Mouse (Mus musculus) CH12.LX (cell line): Measurements from ENCODE around the gene Stat2. TPM values are rescaled to one million over a fixed set of nuclear protein-coding genes. Genes with fewer than 3 reads are reported as not detected.

Source experiments
- DNase-seq: peaks from one replicate; pipeline ENCODE4 v3.0.0-alpha.2; 2013; ENCODE audit errors: extremely low read depth
- H3K27ac ChIP-seq: 2 replicates; pipeline ENCODE4 v1.5.1; 2012; ENCODE audit warnings: low read depth, mild to moderate bottlenecking, control low read depth, moderate library complexity; ENCODE audit not compliant: insufficient read depth
- H3K27me3 ChIP-seq: replicated peaks from 2 replicates; pipeline ENCODE3; 2012; ENCODE audit warnings: inconsistent platforms
- H3K36me3 ChIP-seq, 2 experiments: replicated peaks in 1 of 2; 2 replicates each; pipeline versions ENCODE3 to v1.6.1; 2012; ENCODE audit warnings: inconsistent platforms in 1 of 2, low read length in 1 of 2, mild to moderate bottlenecking in 1 of 2, mixed read lengths in 1 of 2, moderate library complexity in 1 of 2; ENCODE audit not compliant: control insufficient read depth in 1 of 2, insufficient read depth in 1 of 2
- H3K4me1 ChIP-seq, 2 experiments: 2 replicates each; pipeline ENCODE4 v1.6.1; 2012; ENCODE audit warnings: inconsistent platforms in 1 of 2, moderate library complexity in 1 of 2; ENCODE audit not compliant: insufficient read depth in 2 of 2, control insufficient read depth in 1 of 2
- H3K4me2 ChIP-seq: 2 replicates; pipeline ENCODE4 v1.6.1; 2012; ENCODE audit warnings: low read depth, mild to moderate bottlenecking, control low read depth; ENCODE audit not compliant: poor library complexity, insufficient read depth, severe bottlenecking
- H3K4me3 ChIP-seq, 3 experiments: fragments of 150-350 bp in 1 of 3; sonication (generic) in 1 of 3; replicated peaks in 1 of 3; 2 replicates each; pipeline versions ENCODE3 to v1.5.1; 2011 to 2012; ENCODE audit warnings: low read depth in 2 of 3, low read length in 2 of 3, mild to moderate bottlenecking in 2 of 3, moderate library complexity in 2 of 3, control low read depth in 1 of 3, improper control_type of control experiment in 1 of 3, inconsistent platforms in 1 of 3, mixed read lengths in 1 of 3; ENCODE audit not compliant: poor library complexity in 1 of 3
- H3K79me2 ChIP-seq: replicated peaks from 2 replicates; pipeline ENCODE4 v1.6.1; 2012; ENCODE audit warnings: mild to moderate bottlenecking, moderate library complexity; ENCODE audit not compliant: control insufficient read depth, poor library complexity, insufficient read depth, severe bottlenecking; ENCODE audit errors: extremely low read depth
- H3K9ac ChIP-seq: 2 replicates; pipeline ENCODE4 v1.6.1; 2012; ENCODE audit warnings: low read depth, mild to moderate bottlenecking, control low read depth, moderate library complexity; ENCODE audit not compliant: insufficient read depth
- H3K9me3 ChIP-seq: replicated peaks from 2 replicates; pipeline ENCODE3; 2012; ENCODE audit warnings: low read length, inconsistent platforms, mixed read lengths
- BHLHE40 ChIP-seq: IDR thresholded peaks from 2 replicates; pipeline ENCODE4 v1.6.1; 2011; ENCODE audit warnings: mild to moderate bottlenecking, low read depth, low read length, improper control_type of control experiment
- CHD1 ChIP-seq: IDR thresholded peaks from 2 replicates; pipeline ENCODE4 v1.6.1; 2012; ENCODE audit warnings: low read depth, low read length, improper control_type of control experiment, inconsistent platforms
- CTCF ChIP-seq, 2 experiments: IDR thresholded peaks in 1 of 2; conservative IDR thresholded peaks in 1 of 2; 2 replicates each; pipeline ENCODE4 v1.5.1; 2011 to 2012; ENCODE audit warnings: low read depth in 2 of 2, low read length in 2 of 2, improper control_type of control experiment in 1 of 2, inconsistent platforms in 1 of 2, mild to moderate bottlenecking in 1 of 2, moderate library complexity in 1 of 2
- E2F4 ChIP-seq: IDR thresholded peaks from 2 replicates; pipeline ENCODE4 v1.6.1; 2011; ENCODE audit warnings: low read depth, low read length, improper control_type of control experiment; ENCODE audit not compliant: insufficient replicate concordance
- ELF1 ChIP-seq: IDR thresholded peaks from 2 replicates; pipeline ENCODE4 v1.6.1; 2014; ENCODE audit warnings: low read depth, mild to moderate bottlenecking, inconsistent platforms, low read length, improper control_type of control experiment
- GABPA ChIP-seq: IDR thresholded peaks from 2 replicates; pipeline ENCODE4 v1.6.1; 2012; ENCODE audit warnings: low read depth, low read length, improper control_type of control experiment, inconsistent platforms; ENCODE audit not compliant: insufficient replicate concordance
- IRF4 ChIP-seq: IDR thresholded peaks from 2 replicates; pipeline ENCODE4 v1.6.1; 2014; ENCODE audit warnings: low read depth, mild to moderate bottlenecking, inconsistent platforms, low read length, improper control_type of control experiment
- MAFK ChIP-seq: IDR thresholded peaks from 2 replicates; pipeline ENCODE4 v1.6.1; 2011; ENCODE audit warnings: low read length, improper control_type of control experiment; ENCODE audit not compliant: insufficient replicate concordance
- MAX ChIP-seq: IDR thresholded peaks from 2 replicates; pipeline ENCODE4 v1.6.1; 2011; ENCODE audit warnings: low read length, improper control_type of control experiment
- MAZ ChIP-seq: IDR thresholded peaks from 2 replicates; pipeline ENCODE4 v1.6.1; 2012; ENCODE audit warnings: low read depth, mild to moderate bottlenecking, inconsistent platforms, low read length, improper control_type of control experiment, moderate library complexity
- MEF2A ChIP-seq: IDR thresholded peaks from 2 replicates; pipeline ENCODE4 v1.6.1; 2014; ENCODE audit warnings: low read depth, mild to moderate bottlenecking, inconsistent platforms, low read length, improper control_type of control experiment, borderline replicate concordance
- NELFE ChIP-seq: IDR thresholded peaks from 2 replicates; pipeline ENCODE4 v1.6.1; 2011; ENCODE audit warnings: low read depth, low read length, improper control_type of control experiment
- NRF1 ChIP-seq: IDR thresholded peaks from 2 replicates; pipeline ENCODE4 v1.6.1; 2014; ENCODE audit warnings: low read depth, mild to moderate bottlenecking, inconsistent platforms, low read length, improper control_type of control experiment, moderate library complexity
- POLR2A ChIP-seq: IDR thresholded peaks from 2 replicates; pipeline ENCODE4 v1.6.1; 2011; ENCODE audit warnings: low read depth, mild to moderate bottlenecking, improper control_type of control experiment, low read length
- POLR2AphosphoS2 ChIP-seq: IDR thresholded peaks from 2 replicates; pipeline ENCODE4 v1.6.1; 2011; ENCODE audit warnings: low read depth, low read length, improper control_type of control experiment
- RAD21 ChIP-seq: IDR thresholded peaks from 2 replicates; pipeline ENCODE4 v1.6.1; 2011; ENCODE audit warnings: low read depth, mild to moderate bottlenecking, low read length, improper control_type of control experiment, moderate library complexity
- RCOR1 ChIP-seq: conservative IDR thresholded peaks from 2 replicates; pipeline ENCODE4 v1.6.1; 2012; ENCODE audit warnings: low read depth, mild to moderate bottlenecking, inconsistent platforms, low read length, improper control_type of control experiment
- SIN3A ChIP-seq: IDR thresholded peaks from 2 replicates; pipeline ENCODE4 v1.6.1; 2012; ENCODE audit warnings: low read length, improper control_type of control experiment, inconsistent platforms
- TBP ChIP-seq: conservative IDR thresholded peaks from 2 replicates; pipeline ENCODE4 v1.6.1; 2011; ENCODE audit warnings: low read depth, low read length, improper control_type of control experiment
- TCF12 ChIP-seq: IDR thresholded peaks from 2 replicates; pipeline ENCODE4 v1.6.1; 2014; ENCODE audit warnings: low read depth, mild to moderate bottlenecking, inconsistent platforms, low read length, improper control_type of control experiment
- UBTF ChIP-seq: IDR thresholded peaks from 2 replicates; pipeline ENCODE4 v1.6.1; 2012; ENCODE audit warnings: low read depth, mild to moderate bottlenecking, inconsistent platforms, low read length, improper control_type of control experiment, moderate library complexity
- USF1 ChIP-seq: IDR thresholded peaks from 2 replicates; pipeline ENCODE4 v1.6.1; 2014; ENCODE audit warnings: low read depth, mild to moderate bottlenecking, inconsistent platforms, low read length, improper control_type of control experiment
- USF2 ChIP-seq: conservative IDR thresholded peaks from 2 replicates; pipeline ENCODE4 v1.6.1; 2011; ENCODE audit warnings: low read depth, low read length, improper control_type of control experiment
- ZC3H11A ChIP-seq: IDR thresholded peaks from 2 replicates; pipeline ENCODE4 v1.6.1; 2012; ENCODE audit warnings: low read depth, mild to moderate bottlenecking, inconsistent platforms, low read length, improper control_type of control experiment
- ZKSCAN1 ChIP-seq: IDR thresholded peaks from 2 replicates; pipeline ENCODE4 v1.6.1; 2012; ENCODE audit warnings: low read depth, inconsistent platforms, low read length, improper control_type of control experiment, borderline replicate concordance
- ZMIZ1 ChIP-seq: IDR thresholded peaks from 2 replicates; pipeline ENCODE4 v1.6.1; 2012; ENCODE audit warnings: low read depth, mild to moderate bottlenecking, inconsistent platforms, low read length, improper control_type of control experiment
- ZNF384 ChIP-seq: IDR thresholded peaks from 2 replicates; pipeline ENCODE4 v1.6.1; 2012; ENCODE audit warnings: low read depth, low read length, improper control_type of control experiment, inconsistent platforms
- dilution Hi-C: fragments of 300-500 bp; cut with MboI; formaldehyde crosslinking; loops from 2 replicates; pipeline ENCODE4 v1.14.3; 2020; ENCODE audit warnings: low sequenced_read_pairs; ENCODE audit not compliant: extremely low pct_unique_long_range_greater_than_20kb, extremely low pct_ligation_motif_present
- in situ Hi-C: fragments of 300-500 bp; cut with MboI; formaldehyde crosslinking; loops from 3 replicates; pipeline ENCODE4 v1.14.3; 2019; ENCODE audit warnings: low sequenced_read_pairs, low pct_ligation_motif_present, low pct_unique_long_range_greater_than_20kb, mixed read lengths
- polyA plus RNA-seq: library from polyadenylated mRNA; unstranded; fragments of >175 nt; gene quantifications from 2 replicates; pipeline ENCODE4 v1.2.1, GENCODE M21; 2012; ENCODE audit warnings: low read depth; ENCODE audit not compliant: insufficient read length
- total RNA-seq, 2 experiments: library from RNA; depleted of rRNA; stranded (reverse); fragments of 300-350 nt in 1 of 2; fragments of >200 nt in 1 of 2; gene quantifications; 2 replicates each; pipeline ENCODE4 v1.2.3; 2012 to 2014

The Stat2 gene
- total and polyA plus RNA-seq, 3 experiments: 3.3 to 14.6 (median 12.5) TPM

- TF ChIP-seq ZKSCAN1 (no peak), NELFE (peak; percentile 69), POLR2A (peak; percentile 88), ZMIZ1 (no peak; the same call in 1 of the 2 replicates), SIN3A (no peak; the same call in none of the 2 replicates)
- TF ChIP-seq, all 38 proteins: peak for 12
Observed at GRCm38 (mm10) chr10:128337306-128338181, 67.2 kb downstream of the Stat2 start, which contains the start of gene Cs (continued).

GRCm38 (mm10) chr10:128338415-128338814, 68.1 kb downstream of the Stat2 start:
- Histone ChIP-seq H3K79me2 (peaks cover 54% of the 10 kb centered on the region), H3K4me2 (peak overlapping the region; percentile 100), H3K4me1 (peaks cover 10 to 50% of the 10 kb centered on the region in 2 experiments), H3K9me3 (no peaks in the 10 kb centered on the region), H3K9ac (peak overlapping the region; percentile 87), H3K4me3 (peak overlapping the region; percentile 76 to 94 (median 85)), H3K27me3 (no peaks in the 10 kb centered on the region), H3K27ac (peak overlapping the region; percentile 66; the same call in 1 of the 2 replicates), H3K36me3 (peaks cover 3 to 25% of the 10 kb centered on the region in 2 experiments)
- peak; percentile 66 for DNase-seq
- TF ChIP-seq UBTF (no peak), USF1 (peak; percentile 81), MAX (peak; percentile 22; the same call in 1 of the 2 replicates), BHLHE40 (peak; percentile 73), TBP (0 out of 2 replicates have a peak, but pooled peaks have one; percentile 23), USF2 (peak; percentile 82), ZC3H11A (no peak)
- in situ Hi-C loops (no loop called here), dilution Hi-C loops (no loop called here)

GRCm38 (mm10) chr10:128338948-128339347, 68.6 kb downstream of the Stat2 start:
- peak overlapping the region; percentile 76 to 94 (median 85) for H3K4me3 ChIP-seq
- peak overlapping the region; percentile 100 for H3K4me2 ChIP-seq
- H3K27ac ChIP-seq: no peak overlapping the region; the same call in 1 of the 2 replicates
- H3K9ac ChIP-seq: peak overlapping the region; percentile 87
- peaks cover 3 to 26% of the 10 kb centered on the region in 2 experiments for H3K36me3 ChIP-seq
- H3K27me3 ChIP-seq: no peaks in the 10 kb centered on the region
- H3K79me2 ChIP-seq: peaks cover 60% of the 10 kb centered on the region
- in situ Hi-C loops: no loop called here
- no peak for DNase-seq
- dilution Hi-C loops: no loop called here
- no peaks in the 10 kb centered on the region for H3K9me3 ChIP-seq
- no peak for TF ChIP-seq ELF1
- no peak for TF ChIP-seq TCF12
- TF ChIP-seq ZNF384: no peak
- TF ChIP-seq MAZ: no peak
- no peak for TF ChIP-seq IRF4
- TF ChIP-seq POLR2A: no peak
- TF ChIP-seq POLR2AphosphoS2: no peak
- TF ChIP-seq RCOR1: no peak
- TF ChIP-seq BHLHE40: no peak
- no peak for TF ChIP-seq RAD21
- TF ChIP-seq ZMIZ1: no peak
- TF ChIP-seq E2F4: no peak
- TF ChIP-seq MAFK: no peak
- TF ChIP-seq CHD1: no peak
- TF ChIP-seq USF1: no peak
- no peak for TF ChIP-seq GABPA
- TF ChIP-seq CTCF (conservative IDR thresholded peaks at IDR 0.05 in 1 of 2, IDR thresholded peaks at IDR 0.05 in 1 of 2; ENCODE audit: low read depth in 2 of 2, low read length in 2 of 2): no peak
- no peak for TF ChIP-seq NRF1
- TF ChIP-seq USF2: no peak
- no peak for TF ChIP-seq MEF2A
- TF ChIP-seq, all 38 proteins: peak for 0
- H3K4me1 ChIP-seq: peaks cover 10 to 55% of the 10 kb centered on the region in 2 experiments
